Mouse (Mus musculus) midbrain, postnatal 0 days (tissue): ENCODE measurements around the gene Cyb5r3. TPM values are rescaled to one million over a fixed set of nuclear protein-coding genes. Genes with fewer than 3 reads are reported as not detected.

Experiments
- ATAC-seq: fragments of 200-750 bp; cut with Nextera tagmentation; 2 replicates; pipeline ENCODE4 v1.8.0; 2017; ENCODE audit warnings: moderate number of reproducible peaks, mild to moderate bottlenecking, moderate TSS enrichment, moderate library complexity; ENCODE audit not compliant: low FRiP score
- DNase-seq: peaks from one replicate; pipeline ENCODE4 v3.0.0-alpha.2; 2015; ENCODE audit warnings: low spot score
- H3K27ac ChIP-seq: fragments of 300-500 bp; sonication (generic); 2 replicates; pipeline ENCODE4 v1.5.1; 2014; ENCODE audit warnings: low read depth, mild to moderate bottlenecking, low read length, mixed read lengths
- H3K27me3 ChIP-seq: fragments of 300-500 bp; sonication (generic); 2 replicates; pipeline ENCODE4 v1.6.1; 2014; ENCODE audit warnings: low read length, control low read depth, mixed read lengths; ENCODE audit not compliant: insufficient read depth
- H3K36me3 ChIP-seq: fragments of 300-500 bp; sonication (generic); 2 replicates; pipeline ENCODE4 v1.6.1; 2014; ENCODE audit warnings: low read length, control low read depth, mixed read lengths; ENCODE audit not compliant: insufficient read depth
- H3K4me1 ChIP-seq: fragments of 300-500 bp; sonication (generic); 2 replicates; pipeline ENCODE4 v1.6.1; 2014; ENCODE audit warnings: mild to moderate bottlenecking, control low read depth, antibody characterized with exemption, low read length, mixed read lengths; ENCODE audit not compliant: insufficient read depth
- H3K4me2 ChIP-seq: fragments of 300-500 bp; sonication (generic); 2 replicates; pipeline ENCODE4 v1.6.1; 2014; ENCODE audit warnings: low read depth, mild to moderate bottlenecking, low read length, mixed read lengths; ENCODE audit not compliant: poor library complexity, severe bottlenecking
- H3K4me3 ChIP-seq: fragments of 300-500 bp; sonication (generic); 2 replicates; pipeline ENCODE4 v1.5.1; 2014; ENCODE audit warnings: low read depth, mild to moderate bottlenecking, low read length, moderate library complexity
- H3K9ac ChIP-seq: fragments of 300-500 bp; sonication (generic); replicated peaks from 2 replicates; pipeline ENCODE4 v1.6.1; 2014; ENCODE audit warnings: mild to moderate bottlenecking, low read length, moderate library complexity, mixed read lengths; ENCODE audit not compliant: poor library complexity, severe bottlenecking
- H3K9me3 ChIP-seq: fragments of 300-500 bp; sonication (generic); 2 replicates; pipeline ENCODE4 v1.6.1; 2016; ENCODE audit warnings: low read length, control low read depth
- CTCF ChIP-seq: IDR thresholded peaks from 2 replicates; pipeline ENCODE4 v1.5.1; 2016; ENCODE audit warnings: antibody characterized with exemption, mild to moderate bottlenecking
- WGBS: fragments of 180-500 bp; shearing (Covaris S2); extraction: QIAGEN DNeasy Blood & Tissue Kit; methylation state at CpG from one replicate; pipeline ENCODE4 v1.1.7; 2014; 5-methylcytosine and 5-hydroxymethylcytosine counted together
- polyA plus RNA-seq: library from polyadenylated mRNA; unstranded; fragments of >200 nt; fragmentation: Nextera tagmentation; extraction: Ambion mirVana; gene quantifications from 2 replicates; pipeline ENCODE4 v1.2.1, GENCODE M21; 2015
- total RNA-seq: library from RNA; depleted of rRNA; stranded (reverse); fragments of >200 nt; gene quantifications from 2 replicates; pipeline ENCODE4 v1.2.3, GENCODE M21; 2014

Cyb5r3 gene
- total and polyA plus RNA-seq, 2 experiments from 2014 or later, result 86.5 to 146 TPM

GRCm38 (mm10) chr15:83161062-83161748 lies 11.2 kb downstream of the Cyb5r3 start:
- DNase-seq, result no peak
- ATAC-seq, result no peak
- WGBS, result 24% methylated on average over 10 of the region's 10 CpGs
- H3K4me2 ChIP-seq, result no peak overlapping the region
- H3K27ac ChIP-seq, result no peak overlapping the region
- no peaks in the 10 kb centered on the region for H3K4me1 ChIP-seq
- TF ChIP-seq CTCF, result no peak
- no peak overlapping the region for H3K9ac ChIP-seq
- H3K36me3 ChIP-seq, result peaks cover 43% of the 10 kb centered on the region
- H3K4me3 ChIP-seq, result no peak overlapping the region
- H3K9me3 ChIP-seq, result no peaks in the 10 kb centered on the region
- no peaks in the 10 kb centered on the region for H3K27me3 ChIP-seq

- no peak overlapping the region for H3K4me2 ChIP-seq
- peaks cover 49% of the 10 kb centered on the region for H3K36me3 ChIP-seq
- H3K4me1 ChIP-seq, result no peaks in the 10 kb centered on the region
- H3K27ac ChIP-seq, result no peak overlapping the region
- H3K9ac ChIP-seq, result no peak overlapping the region
- no peaks in the 10 kb centered on the region for H3K9me3 ChIP-seq
- no peaks in the 10 kb centered on the region for H3K27me3 ChIP-seq
- no peak for ATAC-seq
- H3K4me3 ChIP-seq, result no peak overlapping the region
- DNase-seq, result no peak
- 97% methylated on average over 4 of the region's 4 CpGs for WGBS
- no peak for TF ChIP-seq CTCF
Observed at GRCm38 (mm10) chr15:83160561-83160960, 11.8 kb downstream of the Cyb5r3 start.

- Histone ChIP-seq H3K36me3 (peaks cover 50% of the 10 kb centered on the region), H3K4me1 (no peaks in the 10 kb centered on the region), H3K9ac (no peak overlapping the region), H3K27ac (no peak overlapping the region), H3K27me3 (no peaks in the 10 kb centered on the region), H3K4me3 (no peak overlapping the region), H3K9me3 (no peaks in the 10 kb centered on the region), H3K4me2 (no peak overlapping the region)
- no peak for ATAC-seq
- no peak for TF ChIP-seq CTCF
- 93% methylated on average over 9 of the region's 9 CpGs for WGBS
- no peak for DNase-seq
Observed at GRCm38 (mm10) chr15:83159823-83160222, 12.6 kb downstream of the Cyb5r3 start.

- Histone ChIP-seq H3K4me1 (no peaks in the 10 kb centered on the region), H3K36me3 (peaks cover 57% of the 10 kb centered on the region), H3K27me3 (no peaks in the 10 kb centered on the region), H3K9ac (no peak overlapping the region), H3K4me2 (no peak overlapping the region), H3K27ac (no peak overlapping the region), H3K4me3 (no peak overlapping the region), H3K9me3 (no peaks in the 10 kb centered on the region)
- no peak for ATAC-seq
- no peak; the same call in 1 of the 2 replicates for TF ChIP-seq CTCF
- 87% methylated on average over 7 of the region's 7 CpGs for WGBS
- no peak for DNase-seq
Observed at GRCm38 (mm10) chr15:83158587-83159160, 13.7 kb downstream of the Cyb5r3 start.

- no peak overlapping the region for H3K4me3 ChIP-seq
- ATAC-seq (no peak), DNase-seq (no peak)
- H3K36me3 ChIP-seq, result peaks cover 64% of the 10 kb centered on the region
- no peaks in the 10 kb centered on the region for H3K4me1 ChIP-seq
- H3K4me2 ChIP-seq, result no peak overlapping the region
- 97% methylated on average over 6 of the region's 6 CpGs for WGBS
- TF ChIP-seq CTCF, result no peak
- H3K27ac ChIP-seq, result no peak overlapping the region
- H3K27me3 ChIP-seq, result no peaks in the 10 kb centered on the region
- no peaks in the 10 kb centered on the region for H3K9me3 ChIP-seq
- no peak overlapping the region for H3K9ac ChIP-seq
Observed at GRCm38 (mm10) chr15:83157667-83158064, 14.7 kb downstream of the Cyb5r3 start.

- H3K4me1 ChIP-seq, result no peaks in the 10 kb centered on the region
- TF ChIP-seq CTCF, result peak; percentile 69
- peaks cover 59% of the 10 kb centered on the region for H3K36me3 ChIP-seq
- DNase-seq, result no peak
- H3K4me3 ChIP-seq, result no peak overlapping the region
- WGBS, result 71% methylated on average over 11 of the region's 11 CpGs
- H3K9me3 ChIP-seq, result no peaks in the 10 kb centered on the region
- H3K27me3 ChIP-seq, result no peaks in the 10 kb centered on the region
- no peak overlapping the region for H3K4me2 ChIP-seq
- no peak for ATAC-seq
- no peak overlapping the region for H3K27ac ChIP-seq
- H3K9ac ChIP-seq, result no peak overlapping the region
Observed at GRCm38 (mm10) chr15:83156929-83157666, 15.3 kb downstream of the Cyb5r3 start.
